Mouse (Mus musculus): ENCODE data around the gene Mgst1.

Gene Mgst1

GRCm38 (mm10) chr6:138139930-138140329 is at the start of gene Mgst1:
Gene Mgst1 (plus strand): TSS chr6:138140316.
- DNase-seq (ENCODE audit: low spot score in 2 of 2) = no peak

GRCm38 (mm10) chr6:138092432-138092831 is 47.7 kb upstream of the Mgst1 start:
- DNase-seq (ENCODE audit: low spot score in 2 of 2) = no peak

- no peak for DNase-seq (ENCODE audit: low spot score in 2 of 2)
Observed at GRCm38 (mm10) chr6:138095060-138095459, 45.1 kb upstream of the Mgst1 start.

GRCm38 (mm10) chr6:138099646-138100045 is 40.5 kb upstream of the Mgst1 start:
- no peak for DNase-seq (ENCODE audit: low spot score in 2 of 2)

- no peak for DNase-seq (ENCODE audit: low spot score in 2 of 2)
Observed at GRCm38 (mm10) chr6:138101843-138102242, 38.3 kb upstream of the Mgst1 start.

- DNase-seq (ENCODE audit: low spot score in 2 of 2) = no peak
Observed at GRCm38 (mm10) chr6:138102940-138103339, 37.2 kb upstream of the Mgst1 start.

GRCm38 (mm10) chr6:138104559-138104958 is 35.6 kb upstream of the Mgst1 start:
- DNase-seq (ENCODE audit: low spot score in 2 of 2) = no peak

- DNase-seq (ENCODE audit: low spot score in 2 of 2) = no peak
Observed at GRCm38 (mm10) chr6:138117496-138117895, 22.6 kb upstream of the Mgst1 start.

GRCm38 (mm10) chr6:138128392-138129335 is 11.5 kb upstream of the Mgst1 start:
- no peak for DNase-seq (ENCODE audit: low spot score in 2 of 2)

GRCm38 (mm10) chr6:138130541-138130940 is 9.6 kb upstream of the Mgst1 start:
- DNase-seq (ENCODE audit: low spot score in 2 of 2) = no peak

GRCm38 (mm10) chr6:138140336-138140735 is 220 bp downstream of the Mgst1 start:
- DNase-seq (ENCODE audit: low spot score in 2 of 2) = no peak

- no peak for DNase-seq (ENCODE audit: low spot score in 2 of 2)
Observed at GRCm38 (mm10) chr6:138141111-138141592, 1.0 kb downstream of the Mgst1 start.

GRCm38 (mm10) chr6:138142604-138143003 is 2.5 kb downstream of the Mgst1 start:
- no peak for DNase-seq (ENCODE audit: low spot score in 2 of 2)

GRCm38 (mm10) chr6:138143450-138143849 is 3.3 kb downstream of the Mgst1 start:
- no peak for DNase-seq (ENCODE audit: low spot score in 2 of 2)

GRCm38 (mm10) chr6:138153111-138153510 is 13.0 kb downstream of the Mgst1 start:
- peak in 1 of 2 experiments; percentile 74 for DNase-seq (ENCODE audit: low spot score in 2 of 2)

- no peak for DNase-seq (ENCODE audit: low spot score in 2 of 2)
Observed at GRCm38 (mm10) chr6:138163920-138164319, 23.8 kb downstream of the Mgst1 start.

- DNase-seq (ENCODE audit: low spot score in 2 of 2) = peak in 1 of 2 experiments; percentile 40
Observed at GRCm38 (mm10) chr6:138171480-138172224, 31.5 kb downstream of the Mgst1 start.
